ENCODE assay signal across 1 mouse cellular context in the genomic region with DNA sequence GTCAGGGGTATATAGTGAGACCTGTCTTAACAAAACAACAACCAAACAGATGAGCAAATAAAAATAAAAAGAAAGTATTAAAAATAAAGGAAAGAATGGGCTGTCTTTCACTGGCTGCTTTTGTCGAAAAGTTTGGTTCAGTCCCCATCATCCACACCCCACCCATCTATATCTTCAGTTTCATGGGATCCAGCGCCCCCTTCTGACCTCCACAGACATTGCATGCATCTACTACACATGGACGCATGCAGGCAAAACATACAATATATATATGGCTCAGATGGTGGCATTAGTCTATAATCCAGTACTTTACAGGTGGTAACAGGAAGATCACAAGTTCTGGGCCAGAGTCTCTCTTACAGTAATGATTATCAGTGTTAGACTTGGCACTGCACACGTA.
A peak's percentile ranks its signal among the peaks of the same experiment; 100 is the strongest.
TF ChIP-seq lines count a peak whose summit lies in the region.

No protein-coding gene starts in this region.

TF ChIP-seq in MEL, 35 proteins besides CTCF, POLR2A, EP300 and RAD21:
- TF ChIP-seq MXI1 (IDR thresholded peaks at IDR 0.05; ENCODE audit: low read depth, low read length) (peak; percentile 74; the same call in 1 of the 2 replicates), JUND (IDR thresholded peaks at IDR 0.05; ENCODE audit: low read depth, low read length) (no peak), NELFE (IDR thresholded peaks at IDR 0.05; ENCODE audit: low read depth, low read length) (no peak), ZC3H11A (IDR thresholded peaks at IDR 0.05; ENCODE audit: low read depth, low read length) (peak; percentile 93), ZKSCAN1 (IDR thresholded peaks at IDR 0.05; ENCODE audit: low read depth, low read length) (no peak), UBTF (IDR thresholded peaks at IDR 0.05; ENCODE audit: borderline replicate concordance, insufficient read depth, low read depth, low read length) (no peak), TAL1 (IDR thresholded peaks at IDR 0.05; ENCODE audit: low read length) (no peak), TBP (IDR thresholded peaks at IDR 0.05; ENCODE audit: low read depth, low read length) (peak; percentile 34; the same call in 1 of the 2 replicates), MYC (IDR thresholded peaks at IDR 0.05; ENCODE audit: low read depth, low read length) (peak; percentile 84), SIN3A (IDR thresholded peaks at IDR 0.05; ENCODE audit: low read length) (peak; percentile 88), MYB (IDR thresholded peaks at IDR 0.05; ENCODE audit: low read depth, low read length) (no peak), USF2 (IDR thresholded peaks at IDR 0.05; ENCODE audit: borderline replicate concordance in 1 of 2, insufficient read depth in 1 of 2, low read depth in 1 of 2, low read length in 2 of 2) (no peak), MEF2A (IDR thresholded peaks at IDR 0.05; ENCODE audit: extremely low read depth, insufficient replicate concordance, low read depth, low read length, poor library complexity, severe bottlenecking) (peak; percentile 17; the same call in 1 of the 2 replicates), MAX (IDR thresholded peaks at IDR 0.05; ENCODE audit: low read length) (peak; percentile 70), ZNF384 (IDR thresholded peaks at IDR 0.05; ENCODE audit: low read depth, low read length) (0 out of 2 replicates have a peak, but pooled peaks have one; percentile 36), TCF12 (IDR thresholded peaks at IDR 0.05; ENCODE audit: low read depth, low read length) (peak; percentile 30; the same call in 1 of the 2 replicates), SMC3 (IDR thresholded peaks at IDR 0.05; ENCODE audit: low read depth, low read length) (peak; percentile 90), MAZ (IDR thresholded peaks at IDR 0.05; ENCODE audit: low read depth, low read length) (peak; percentile 94)
TF ChIP-seq in MEL: peak in this region for 11.
